Mouse (Mus musculus) thymus, adult 18-20 months (tissue): ENCODE measurements around the gene Rps6kb1.

Experiments
- DNase-seq, 2 experiments: peaks; one replicate each; pipeline ENCODE4 v3.0.0; 2022; ENCODE audit warnings: mixed read lengths in 2 of 2

The Rps6kb1 gene

GRCm38 (mm10) chr11:86580319-86581113, 35.9 kb upstream of the Rps6kb1 start:
- DNase-seq, result no peak

- no peak for DNase-seq
Measured at GRCm38 (mm10) chr11:86579731-86580318, 35.2 kb upstream of the Rps6kb1 start.

- peak; percentile 43 to 60 for DNase-seq
Measured at GRCm38 (mm10) chr11:86578809-86579730, 34.5 kb upstream of the Rps6kb1 start.

- DNase-seq, result no peak
Measured at GRCm38 (mm10) chr11:86578106-86578808, 33.7 kb upstream of the Rps6kb1 start.

GRCm38 (mm10) chr11:86577231-86577630, 32.6 kb upstream of the Rps6kb1 start:
- no peak for DNase-seq

GRCm38 (mm10) chr11:86575632-86576378, 31.2 kb upstream of the Rps6kb1 start:
- DNase-seq, result no peak

GRCm38 (mm10) chr11:86574408-86574807, 29.8 kb upstream of the Rps6kb1 start:
- no peak for DNase-seq

GRCm38 (mm10) chr11:86573646-86574231, 29.1 kb upstream of the Rps6kb1 start:
- no peak for DNase-seq

- DNase-seq, result no peak
Measured at GRCm38 (mm10) chr11:86572623-86573022, 28.0 kb upstream of the Rps6kb1 start.

GRCm38 (mm10) chr11:86571871-86572270, 27.3 kb upstream of the Rps6kb1 start:
- DNase-seq, result no peak

- no peak for DNase-seq
Measured at GRCm38 (mm10) chr11:86571047-86571855, 26.6 kb upstream of the Rps6kb1 start.

- no peak for DNase-seq
Measured at GRCm38 (mm10) chr11:86570261-86570746, 25.7 kb upstream of the Rps6kb1 start.

GRCm38 (mm10) chr11:86568425-86568824, 23.8 kb upstream of the Rps6kb1 start:
- no peak for DNase-seq

- no peak for DNase-seq
Measured at GRCm38 (mm10) chr11:86558258-86558657, 13.7 kb upstream of the Rps6kb1 start.

GRCm38 (mm10) chr11:86553525-86553924, 8.9 kb upstream of the Rps6kb1 start:
- no peak for DNase-seq

- peak; percentile 7 to 34 for DNase-seq
Measured at GRCm38 (mm10) chr11:86547412-86547811, 2.8 kb upstream of the Rps6kb1 start.

- no peak for DNase-seq
Measured at GRCm38 (mm10) chr11:86545556-86545955, 951 bp upstream of the Rps6kb1 start.

- no peak for DNase-seq
Measured at GRCm38 (mm10) chr11:86543960-86544638, 506 bp downstream of the Rps6kb1 start.

- DNase-seq, result no peak
Measured at GRCm38 (mm10) chr11:86542851-86543250, 1.8 kb downstream of the Rps6kb1 start.

GRCm38 (mm10) chr11:86540476-86540845, 4.1 kb downstream of the Rps6kb1 start:
- DNase-seq, result no peak
